Mouse (Mus musculus) v-Abl transformed pro-B cells (cell line): ENCODE results near the gene C8g.

Experiments
- in situ Hi-C, 2 experiments: fragments of 400-800 bp; cut with MboI; formaldehyde crosslinking; loops; one replicate each; pipeline ENCODE4 v1.15.1; 2025; ENCODE audit not compliant: unreplicated experiment in 2 of 2

C8g gene

DNA sequence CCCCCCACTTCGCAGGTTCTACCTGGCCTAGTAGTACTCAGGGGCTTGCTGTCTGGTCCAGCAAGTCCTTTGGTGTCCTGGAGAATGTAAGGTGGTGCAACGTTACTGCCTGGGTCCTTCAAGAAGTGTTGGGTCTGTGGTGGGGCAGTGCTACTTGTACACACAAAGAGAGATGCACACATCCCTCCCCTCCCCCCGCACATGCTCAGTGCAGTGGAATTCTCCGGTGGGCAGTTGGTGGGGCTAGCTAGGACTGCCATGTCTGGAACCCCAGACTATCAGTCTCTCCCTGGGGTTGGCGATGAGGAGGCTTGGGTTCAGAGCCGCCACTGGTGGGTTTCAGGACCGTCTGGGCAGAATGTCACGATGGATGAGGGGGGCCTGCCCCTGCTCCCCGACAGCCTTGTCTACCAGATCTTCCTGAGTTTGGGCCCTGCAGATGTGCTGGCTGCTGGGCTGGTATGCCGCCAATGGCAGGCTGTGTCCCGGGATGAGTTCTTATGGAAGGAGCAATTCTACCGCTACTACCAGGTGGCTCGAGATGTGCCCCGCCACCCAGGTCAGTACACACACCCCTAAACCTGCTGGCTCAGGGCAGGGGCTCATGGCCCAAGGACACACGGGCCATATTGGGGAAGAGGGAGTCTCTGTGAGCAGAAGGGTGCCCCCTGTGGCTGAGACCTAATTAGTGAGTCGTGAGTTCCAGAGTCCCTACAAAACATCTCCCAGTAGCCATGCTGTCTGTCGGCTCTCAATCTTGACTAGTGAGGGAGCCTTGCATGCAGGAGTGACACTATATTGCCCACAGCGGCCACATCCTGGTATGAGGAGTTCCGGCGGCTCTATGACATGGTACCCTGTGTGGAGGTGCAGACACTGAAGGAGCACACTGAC, at the start of gene C8g:
TSS of gene C8g (minus strand) at position 127 of the 894 bp plus-strand sequence.
- in situ Hi-C loops, result loop anchor here (10.0 to 25.0 kb wide), 2 partner anchors 53 to 1410 kb away; partner anchors contain the start of genes Edf1 (in 1 of the 2), Med22 (in 1 of the 2), Rpl7a (in 1 of the 2) and Surf1 (in 1 of the 2)

DNA sequence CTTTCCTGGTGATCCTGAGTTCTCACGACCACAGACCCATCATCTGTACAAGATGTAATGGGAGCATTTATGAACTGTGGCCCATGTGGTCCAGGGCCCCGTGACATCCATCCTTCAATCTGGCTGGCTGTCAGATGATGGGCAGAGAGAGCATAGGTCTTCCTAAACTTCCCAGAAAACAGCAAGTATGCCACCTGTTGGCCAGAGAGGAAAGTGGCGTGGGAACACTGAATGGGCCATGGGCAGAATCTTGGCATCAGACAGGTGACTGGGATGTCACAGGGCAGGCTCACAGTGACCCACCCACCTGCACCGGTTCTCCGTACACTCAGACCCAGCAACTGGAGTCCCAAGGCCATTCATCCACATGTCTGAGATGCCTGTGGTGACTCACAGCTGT, 49.7 kb upstream of the C8g start:
- in situ Hi-C loops, result loop anchor here in 1 of 2 experiments (5.0 to 10.0 kb wide), 2 partner anchors 46 to 129 kb away; partner anchors contain the start of genes C8g, Fbxw5 and Fut7

- in situ Hi-C loops, result no loop called here
Observed at GRCm38 (mm10) chr2:25549021-25549991, 47.8 kb upstream of the C8g start.

DNA sequence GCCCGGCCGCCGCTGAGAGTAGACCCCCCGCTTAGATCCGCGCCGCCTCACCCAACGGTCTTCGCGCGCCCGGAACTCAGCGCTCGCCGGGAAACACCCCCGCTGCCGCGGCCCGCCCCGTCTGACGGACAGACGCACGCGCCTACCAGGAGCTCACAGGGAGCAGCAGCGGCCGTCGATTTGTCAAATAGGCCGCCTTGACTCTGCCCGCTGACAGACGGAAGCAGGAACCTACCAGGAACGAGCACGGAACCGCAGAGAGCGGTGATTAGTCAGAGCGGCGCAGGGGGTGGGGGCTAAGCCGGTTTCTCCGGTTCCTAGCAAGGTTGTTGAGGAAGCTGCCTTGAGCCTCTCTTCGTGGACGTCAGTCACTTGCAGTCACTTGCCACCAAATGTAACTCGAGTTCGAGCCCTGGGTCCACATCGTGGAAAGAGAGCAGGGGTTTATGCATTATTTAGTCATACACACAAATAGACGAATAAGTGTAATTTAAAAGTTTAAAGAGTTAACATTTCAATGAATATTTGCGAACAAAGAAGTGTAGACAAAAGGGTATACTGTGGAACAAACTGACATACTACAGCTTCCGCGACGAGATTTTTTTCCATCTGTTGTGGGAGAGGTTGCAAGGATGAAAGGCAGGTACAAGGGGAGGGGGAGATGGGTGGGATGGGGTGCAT, 45.4 kb upstream of the C8g start, which contains the start of gene Traf2:
TSS of gene Traf2 (minus strand) at position 130 of the 681 bp plus-strand sequence.
- in situ Hi-C loops, result no loop called here

GRCm38 (mm10) chr2:25545996-25546810, 44.7 kb upstream of the C8g start:
- in situ Hi-C loops, result no loop called here

GRCm38 (mm10) chr2:25541644-25542367, 40.3 kb upstream of the C8g start:
- in situ Hi-C loops, result no loop called here

GRCm38 (mm10) chr2:25540541-25540948, 39.0 kb upstream of the C8g start:
- in situ Hi-C loops, result no loop called here

DNA sequence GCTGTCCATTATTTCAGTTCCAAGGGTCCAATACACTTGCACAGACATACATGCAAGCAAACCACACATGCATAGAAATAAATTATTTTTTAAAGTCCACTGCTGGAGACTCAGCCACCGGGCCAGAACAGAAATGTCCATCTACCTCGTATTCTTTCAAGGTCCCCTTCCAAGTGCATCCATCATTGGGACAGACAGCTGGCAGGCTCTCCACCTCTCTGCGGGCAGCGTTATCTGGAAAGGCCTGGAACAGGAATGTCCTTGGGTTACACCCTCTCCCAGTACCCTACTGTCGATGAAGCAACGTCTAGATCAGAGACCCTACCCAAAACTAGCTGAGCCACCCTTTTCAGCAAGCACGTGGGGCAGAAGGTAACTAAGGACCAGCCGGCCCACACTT, 35.0 kb upstream of the C8g start:
- in situ Hi-C loops, result no loop called here

DNA sequence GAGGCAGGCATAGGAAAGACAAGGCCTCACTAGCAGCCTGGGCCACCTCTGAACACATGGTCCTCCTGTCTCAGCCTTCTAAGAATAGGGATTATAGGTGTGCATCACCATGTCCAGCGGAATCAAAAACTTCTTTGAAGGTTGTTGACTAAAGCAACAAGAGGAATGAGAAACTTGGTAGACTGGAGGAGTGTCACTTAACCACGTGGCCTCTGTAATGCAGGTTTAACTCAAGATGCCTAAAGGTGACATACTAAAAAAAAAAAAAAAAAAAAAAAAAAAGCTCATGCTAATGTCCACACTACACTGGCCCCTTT, 33.3 kb upstream of the C8g start:
- in situ Hi-C loops, result no loop called here

DNA sequence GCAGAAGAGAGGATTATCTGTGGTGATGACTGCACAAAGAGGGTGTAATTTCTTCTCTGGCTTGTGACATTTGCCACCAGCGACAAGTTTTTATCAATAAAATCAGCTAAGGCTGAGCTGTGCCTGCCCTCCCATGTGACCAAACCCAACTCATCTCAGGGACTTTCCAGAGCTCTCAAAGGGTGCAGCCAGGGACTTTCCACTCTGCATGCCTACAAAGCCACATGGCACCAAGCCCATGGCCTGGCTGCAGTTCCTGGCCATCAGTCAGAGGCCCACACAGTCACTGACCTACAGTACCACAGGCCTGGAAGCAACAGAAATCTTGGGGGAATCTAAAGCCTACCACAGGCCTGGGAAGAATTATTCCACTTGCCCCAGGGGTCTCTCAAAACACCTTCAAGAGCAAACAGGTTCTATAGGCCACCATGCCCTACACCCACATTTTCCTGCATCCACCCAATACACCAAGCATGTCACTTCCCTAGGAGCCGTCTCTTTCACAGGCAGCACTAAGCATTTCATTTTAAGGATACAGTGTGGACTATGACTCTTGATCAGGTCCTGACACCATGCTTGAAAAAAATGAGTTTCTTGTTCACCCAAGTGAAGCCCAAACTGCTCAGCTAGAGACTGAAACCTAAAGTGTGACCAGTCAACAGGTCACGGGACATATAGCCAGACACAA, 32.8 kb upstream of the C8g start:
- in situ Hi-C loops, result no loop called here

DNA sequence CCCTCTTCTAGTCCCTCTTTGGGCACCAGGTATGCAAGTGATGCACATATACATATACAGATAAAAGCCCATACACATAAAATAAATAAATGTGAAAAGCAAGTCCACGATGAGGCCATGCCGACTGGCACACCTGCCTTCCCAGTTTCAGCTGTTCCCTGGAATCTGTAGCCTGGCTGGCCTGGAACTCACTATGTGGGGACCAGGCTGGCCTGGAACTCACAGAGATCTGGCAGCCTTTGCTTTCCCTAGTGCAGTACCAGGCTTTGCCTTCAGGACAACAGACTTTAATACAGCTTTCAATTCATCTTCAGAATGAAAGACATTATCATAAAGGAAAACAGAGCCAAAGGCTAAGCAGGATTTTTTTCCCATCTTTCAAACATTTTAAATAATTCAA, 32.2 kb upstream of the C8g start:
- in situ Hi-C loops, result no loop called here

DNA sequence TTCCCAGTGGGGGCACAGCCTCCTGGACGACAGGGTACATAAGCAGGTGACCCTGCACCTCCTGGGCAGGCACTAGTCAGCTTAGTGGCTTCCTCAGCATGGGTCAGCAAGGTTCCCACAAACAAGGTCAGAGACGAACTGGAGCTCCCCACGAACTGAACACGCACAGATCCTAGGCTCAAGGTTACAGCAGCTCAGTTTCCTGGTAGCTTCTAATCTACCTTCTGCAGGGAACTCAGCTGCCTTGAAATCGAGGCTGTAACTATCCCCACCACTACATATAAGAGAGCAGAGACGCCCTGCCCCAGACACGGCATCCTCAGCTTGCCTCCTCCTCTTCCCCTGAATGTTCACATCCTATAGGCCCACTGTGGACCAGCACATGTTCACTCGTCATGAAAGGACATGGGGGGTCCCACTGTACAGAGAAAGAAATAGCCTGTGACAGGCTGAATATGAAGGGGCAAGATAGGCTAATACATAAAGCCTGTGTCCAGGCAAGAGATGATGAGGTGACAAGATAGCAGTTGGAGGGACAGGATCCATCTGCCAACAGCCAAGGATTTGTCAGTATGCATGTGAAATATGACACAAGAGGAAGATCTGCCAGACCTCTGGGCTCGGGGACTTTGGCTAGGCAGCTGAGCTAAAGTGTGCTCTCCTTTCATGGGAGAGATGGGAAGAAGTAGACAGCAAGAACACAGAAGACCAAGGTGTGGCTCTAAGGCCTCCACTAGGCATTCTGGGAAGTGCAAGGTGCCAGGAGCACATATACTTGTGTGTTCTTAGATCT, 25.2 kb upstream of the C8g start:
- in situ Hi-C loops, result no loop called here

DNA sequence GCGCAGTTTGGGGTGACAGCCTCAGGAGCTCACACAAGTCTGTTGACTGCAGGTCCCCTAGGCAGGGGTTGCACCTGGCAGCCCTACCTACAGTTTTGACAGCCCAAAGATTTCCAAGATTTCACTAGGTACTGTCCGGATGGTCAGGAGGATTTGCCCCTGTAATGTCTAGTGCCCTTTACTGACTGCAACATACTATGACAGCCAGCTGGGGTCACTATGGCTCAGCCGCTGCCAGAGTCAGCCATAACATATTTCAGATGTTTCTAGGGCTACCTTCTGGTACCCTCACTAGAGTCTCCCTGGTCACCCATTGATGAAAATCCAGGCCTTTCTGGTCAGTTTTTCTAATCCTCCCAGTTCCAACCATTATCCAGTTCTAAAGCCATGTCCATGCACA, 8.4 kb upstream of the C8g start:
- in situ Hi-C loops, result loop anchor here (10.0 to 25.0 kb wide), 2 partner anchors 45 to 1402 kb away; partner anchors contain the start of genes Edf1 (in 1 of the 2), Med22 (in 1 of the 2), Rpl7a (in 1 of the 2) and Surf1 (in 1 of the 2)

DNA sequence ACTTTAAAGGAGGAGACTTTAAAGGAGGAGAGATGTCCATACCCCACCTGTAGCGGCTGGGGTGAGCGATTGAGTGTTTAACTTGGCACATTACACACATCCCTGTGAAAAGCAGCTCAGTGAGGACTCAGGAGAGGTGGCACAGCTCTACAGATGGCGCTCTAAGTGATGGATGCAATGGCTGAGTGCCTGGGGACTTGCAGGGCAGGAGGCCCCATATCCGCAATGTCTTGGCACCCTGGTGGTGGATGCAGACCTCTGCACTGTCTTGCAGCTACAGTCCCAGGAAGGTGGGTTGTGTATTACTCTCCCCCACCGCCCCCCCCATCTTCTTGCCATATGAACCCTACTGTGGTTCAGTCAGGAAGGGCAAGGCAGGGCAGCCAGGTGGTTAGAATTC, 5.4 kb upstream of the C8g start:
- in situ Hi-C loops, result loop anchor here (10.0 to 25.0 kb wide), 2 partner anchors 48 to 1405 kb away; partner anchors contain the start of genes Edf1 (in 1 of the 2), Med22 (in 1 of the 2), Rpl7a (in 1 of the 2) and Surf1 (in 1 of the 2)

DNA sequence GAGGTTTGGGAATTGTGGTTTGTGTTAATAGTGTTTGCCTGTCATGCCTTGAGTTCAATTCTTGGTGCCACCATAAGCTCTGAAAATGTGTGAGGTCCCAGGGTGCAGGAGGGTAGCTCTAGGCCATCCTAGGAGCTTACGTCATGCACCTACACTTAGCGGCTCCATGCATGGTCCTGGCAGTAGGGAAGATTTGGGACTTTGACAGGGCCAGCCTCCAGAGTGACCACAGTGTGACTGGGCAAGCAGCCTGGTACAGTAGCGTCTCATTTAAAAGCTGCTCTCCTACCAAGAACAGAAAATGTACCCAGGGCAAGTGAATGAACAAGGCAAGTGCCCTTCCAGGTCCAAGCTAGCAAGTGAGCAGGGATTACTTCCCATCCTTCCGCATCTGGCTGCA, 4.3 kb upstream of the C8g start:
- in situ Hi-C loops, result loop anchor here (10.0 to 25.0 kb wide), 2 partner anchors 49 to 1406 kb away; partner anchors contain the start of genes Edf1 (in 1 of the 2), Med22 (in 1 of the 2), Rpl7a (in 1 of the 2) and Surf1 (in 1 of the 2)

- in situ Hi-C loops, result loop anchor here (10.0 to 25.0 kb wide), 2 partner anchors 50 to 1407 kb away; partner anchors contain the start of genes Edf1 (in 1 of the 2), Med22 (in 1 of the 2), Rpl7a (in 1 of the 2) and Surf1 (in 1 of the 2)
Observed at GRCm38 (mm10) chr2:25505000-25505399, 3.5 kb upstream of the C8g start.

GRCm38 (mm10) chr2:25504538-25504937, 3.0 kb upstream of the C8g start:
- in situ Hi-C loops, result loop anchor here (10.0 to 25.0 kb wide), 2 partner anchors 50 to 1408 kb away; partner anchors contain the start of genes Edf1 (in 1 of the 2), Med22 (in 1 of the 2), Rpl7a (in 1 of the 2) and Surf1 (in 1 of the 2)
